Mouse (Mus musculus): ENCODE results near the gene Prss43. TPM values are rescaled to one million over a fixed set of nuclear protein-coding genes. Genes with fewer than 3 reads are reported as not detected.
A peak's percentile ranks its signal among the peaks of the same experiment; 100 is the strongest.

Gene Prss43
- polyA plus RNA-seq, 1 experiment from 2014 or later = not detected

DNA sequence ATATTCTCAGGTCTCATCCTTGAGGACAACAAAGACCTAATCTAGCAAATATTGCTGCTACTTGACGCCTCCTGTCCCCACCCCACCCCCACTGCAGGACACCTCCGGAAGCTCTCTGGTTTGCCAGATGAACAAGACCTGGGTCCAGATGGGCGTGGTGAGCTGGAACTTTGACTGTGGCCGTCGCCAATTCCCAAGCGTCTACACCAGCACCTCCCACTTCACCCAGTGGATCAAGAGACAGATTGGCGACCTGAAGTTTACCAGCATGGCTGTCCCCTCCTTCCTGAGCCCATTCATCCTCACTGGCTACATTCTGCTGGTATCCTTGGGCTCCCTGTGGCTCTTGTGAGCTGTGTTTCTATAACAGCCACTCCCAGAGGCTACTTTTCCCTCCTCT is 29.4 kb downstream of the Prss43 start:
- Histone ChIP-seq H3K27ac (no peak overlapping the region), H3K4me1 (replicated peaks; ENCODE audit: insufficient read depth, low read length) (no peaks in the 10 kb centered on the region), H3K9ac (ENCODE audit: low read depth, low read length) (no peak overlapping the region), H3K9me3 (replicated peaks; ENCODE audit: low read length) (no peaks in the 10 kb centered on the region), H3K4me2 (ENCODE audit: low read length) (no peak overlapping the region), H3K4me3 (replicated peaks; ENCODE audit: low read depth, low read length) (no peak overlapping the region), H3K36me3 (ENCODE audit: insufficient read depth, low read length) (no peaks in the 10 kb centered on the region), H3K27me3 (ENCODE audit: insufficient read depth, low read length) (no peaks in the 10 kb centered on the region)
- WGBS = 82% methylated on average over 7 of the region's 7 CpGs
- no peak for TF ChIP-seq CTCF (IDR thresholded peaks at IDR 0.05; ENCODE audit: low read depth)
- DNase-seq (ENCODE audit: low spot score) = no peak
- no peak for ATAC-seq (replicated peaks; ENCODE audit: low FRiP score, low read depth)

DNA sequence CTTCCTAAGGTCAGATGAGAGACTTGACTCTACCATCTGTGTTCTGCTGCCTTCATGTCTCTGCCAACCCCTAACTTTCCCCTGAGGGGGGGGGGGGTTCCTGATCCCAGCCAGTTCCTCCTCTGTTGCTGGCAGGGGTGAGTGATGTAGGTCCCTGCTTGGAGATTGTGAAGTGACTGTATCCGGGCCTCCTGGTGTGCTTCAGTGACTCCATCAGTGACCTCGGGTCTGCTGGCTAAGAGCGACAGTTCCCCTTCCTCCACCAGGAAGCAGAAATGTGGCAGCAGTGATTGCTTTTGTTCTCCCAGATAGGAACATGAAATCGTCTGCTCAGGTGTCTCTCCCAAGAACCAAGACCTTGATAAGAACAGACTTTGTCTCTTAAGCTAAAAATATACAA is 30.4 kb downstream of the Prss43 start:
- no peak for DNase-seq (ENCODE audit: low spot score)
- no peaks in the 10 kb centered on the region for H3K27me3 ChIP-seq (ENCODE audit: insufficient read depth, low read length)
- TF ChIP-seq CTCF (IDR thresholded peaks at IDR 0.05; ENCODE audit: low read depth) = no peak
- H3K4me2 ChIP-seq (ENCODE audit: low read length) = no peak overlapping the region
- no peaks in the 10 kb centered on the region for H3K36me3 ChIP-seq (ENCODE audit: insufficient read depth, low read length)
- 34% methylated on average over 4 of the region's 4 CpGs for whole genome bisulfite sequencing
- H3K4me3 ChIP-seq (replicated peaks; ENCODE audit: low read depth, low read length) = no peak overlapping the region
- H3K4me1 ChIP-seq (replicated peaks; ENCODE audit: insufficient read depth, low read length) = no peaks in the 10 kb centered on the region
- no peak overlapping the region for H3K9ac ChIP-seq (ENCODE audit: low read depth, low read length)
- no peaks in the 10 kb centered on the region for H3K9me3 ChIP-seq (replicated peaks; ENCODE audit: low read length)
- H3K27ac ChIP-seq = no peak overlapping the region
- no peak for ATAC-seq (replicated peaks; ENCODE audit: low FRiP score, low read depth)

DNA sequence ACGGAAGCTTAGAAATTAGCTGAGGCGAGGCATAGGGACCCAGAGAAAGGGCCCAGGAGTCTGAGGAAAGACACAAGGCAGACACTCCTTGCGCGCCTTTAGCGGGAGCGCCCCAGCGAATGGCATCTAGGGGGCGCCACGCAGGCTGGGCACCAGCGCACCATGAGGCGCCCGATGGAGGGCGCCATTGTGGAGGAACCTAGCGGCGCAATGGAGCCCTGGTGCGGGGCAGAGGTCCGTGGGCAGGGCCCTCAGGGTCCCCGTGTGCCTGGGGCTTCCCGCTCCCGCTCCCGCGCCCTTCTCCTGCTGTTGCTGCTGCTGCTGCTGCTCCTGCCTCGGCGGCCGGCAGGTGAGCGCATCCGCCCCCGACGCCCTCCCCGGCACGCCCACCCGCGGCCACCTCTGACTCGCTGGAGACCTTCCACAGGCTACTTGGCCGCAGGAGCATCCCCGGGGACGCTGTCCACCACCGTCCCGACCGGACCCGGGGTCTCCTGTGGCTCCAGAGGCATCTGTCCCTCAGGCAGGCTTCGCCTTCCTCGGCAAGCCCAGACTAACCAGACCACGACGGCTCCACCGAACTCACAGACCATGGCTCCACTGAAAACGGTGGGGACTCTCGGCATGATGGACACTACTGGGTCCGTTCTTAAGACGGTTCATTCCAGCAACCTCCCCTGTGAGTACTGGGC is 31.4 kb downstream of the Prss43 start, which contains the start of gene Prss50:
Gene Prss50 (plus strand): TSS at position 187 of the 692 bp plus-strand sequence.
- no peaks in the 10 kb centered on the region for H3K4me1 ChIP-seq (replicated peaks; ENCODE audit: insufficient read depth, low read length)
- H3K27me3 ChIP-seq (ENCODE audit: insufficient read depth, low read length) = no peaks in the 10 kb centered on the region
- no peak within 1 kb of the TSS for H3K27ac ChIP-seq
- DNase-seq (ENCODE audit: low spot score) = no peak
- H3K9me3 ChIP-seq (replicated peaks; ENCODE audit: low read length) = no peaks in the 10 kb centered on the region
- WGBS = 10% methylated on average over 47 of the region's 50 CpGs
- peak; percentile 64 for TF ChIP-seq CTCF (IDR thresholded peaks at IDR 0.05; ENCODE audit: low read depth)
- H3K4me3 ChIP-seq (replicated peaks; ENCODE audit: low read depth, low read length) = 0 out of 2 replicates have a peak within 1 kb of the TSS, but pooled peaks have one; percentile 8
- 0 out of 2 replicates have a peak, but pooled peaks have one; percentile 25 for ATAC-seq (replicated peaks; ENCODE audit: low FRiP score, low read depth)
- H3K36me3 ChIP-seq (ENCODE audit: insufficient read depth, low read length) = no peaks in the 10 kb centered on the region
- peak within 1 kb of the TSS; percentile 46 for H3K4me2 ChIP-seq (ENCODE audit: low read length)
- no peak within 1 kb of the TSS for H3K9ac ChIP-seq (ENCODE audit: low read depth, low read length)

DNA sequence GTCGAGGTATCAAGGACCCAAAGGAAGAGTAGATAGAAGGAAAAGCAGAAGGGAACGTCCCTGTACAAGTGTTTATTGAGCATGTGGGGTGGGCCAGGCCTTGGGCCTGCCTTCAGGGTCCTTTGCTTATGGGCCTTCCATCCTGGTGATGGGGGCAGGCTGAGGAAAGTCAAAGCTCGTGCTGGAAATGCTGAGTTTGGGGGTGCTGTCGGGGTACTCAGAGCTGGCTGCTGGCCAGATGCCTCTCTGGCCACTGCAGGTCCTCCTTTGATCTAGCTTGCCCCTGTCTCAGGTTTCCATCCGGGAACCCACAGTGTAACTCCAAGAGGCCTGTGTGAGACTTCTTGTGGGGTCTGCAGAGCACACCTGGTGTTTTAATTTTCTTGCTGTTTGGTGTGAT is 32.0 kb downstream of the Prss43 start:
- no peak for ATAC-seq (replicated peaks; ENCODE audit: low FRiP score, low read depth)
- no peaks in the 10 kb centered on the region for H3K9me3 ChIP-seq (replicated peaks; ENCODE audit: low read length)
- TF ChIP-seq CTCF (IDR thresholded peaks at IDR 0.05; ENCODE audit: low read depth) = no peak
- H3K36me3 ChIP-seq (ENCODE audit: insufficient read depth, low read length) = no peaks in the 10 kb centered on the region
- H3K27me3 ChIP-seq (ENCODE audit: insufficient read depth, low read length) = no peaks in the 10 kb centered on the region
- no peak overlapping the region for H3K9ac ChIP-seq (ENCODE audit: low read depth, low read length)
- H3K4me2 ChIP-seq (ENCODE audit: low read length) = no peak overlapping the region
- H3K27ac ChIP-seq = no peak overlapping the region
- H3K4me1 ChIP-seq (replicated peaks; ENCODE audit: insufficient read depth, low read length) = no peaks in the 10 kb centered on the region
- no peak for DNase-seq (ENCODE audit: low spot score)
- no peak overlapping the region for H3K4me3 ChIP-seq (replicated peaks; ENCODE audit: low read depth, low read length)
- 37% methylated on average over 5 of the region's 5 CpGs for WGBS

DNA sequence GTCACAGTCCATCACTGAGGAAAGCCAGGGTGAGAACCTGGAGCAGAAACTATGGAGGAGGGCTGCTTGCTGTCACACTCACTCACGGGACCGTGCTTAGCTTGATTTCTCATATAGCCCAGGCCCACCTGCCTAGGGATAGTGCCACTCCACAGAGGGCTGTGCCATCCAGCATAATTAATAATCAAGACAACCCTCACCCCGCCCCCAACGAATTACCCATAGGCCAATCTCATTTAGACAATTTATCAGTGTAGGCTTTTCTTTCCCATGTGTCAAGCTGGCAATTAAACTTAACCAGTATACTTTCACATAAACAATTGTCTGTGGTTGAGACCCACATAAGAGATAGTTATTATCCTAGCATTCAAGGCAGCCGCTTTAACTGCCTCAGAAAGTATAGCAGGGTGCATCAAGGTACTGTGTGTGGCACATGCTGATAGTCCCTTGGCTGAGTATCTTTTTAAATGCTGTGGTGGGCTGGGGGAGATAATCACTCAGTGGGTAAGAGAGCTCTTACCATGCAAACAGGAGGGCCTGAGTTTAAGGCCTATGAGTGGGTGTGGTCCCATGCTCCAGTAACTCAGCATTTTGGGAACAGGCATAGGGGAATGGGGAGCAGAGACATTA is 32.6 kb downstream of the Prss43 start:
- WGBS = 77% methylated on average over 5 of the region's 5 CpGs
- no peaks in the 10 kb centered on the region for H3K9me3 ChIP-seq (replicated peaks; ENCODE audit: low read length)
- no peaks in the 10 kb centered on the region for H3K4me1 ChIP-seq (replicated peaks; ENCODE audit: insufficient read depth, low read length)
- H3K9ac ChIP-seq (ENCODE audit: low read depth, low read length) = no peak overlapping the region
- no peak overlapping the region for H3K4me3 ChIP-seq (replicated peaks; ENCODE audit: low read depth, low read length)
- no peaks in the 10 kb centered on the region for H3K27me3 ChIP-seq (ENCODE audit: insufficient read depth, low read length)
- ATAC-seq (replicated peaks; ENCODE audit: low FRiP score, low read depth) (no peak), DNase-seq (ENCODE audit: low spot score) (no peak)
- H3K27ac ChIP-seq = no peak overlapping the region
- TF ChIP-seq CTCF (IDR thresholded peaks at IDR 0.05; ENCODE audit: low read depth) = no peak
- H3K4me2 ChIP-seq (ENCODE audit: low read length) = no peak overlapping the region
- H3K36me3 ChIP-seq (ENCODE audit: insufficient read depth, low read length) = no peaks in the 10 kb centered on the region

DNA sequence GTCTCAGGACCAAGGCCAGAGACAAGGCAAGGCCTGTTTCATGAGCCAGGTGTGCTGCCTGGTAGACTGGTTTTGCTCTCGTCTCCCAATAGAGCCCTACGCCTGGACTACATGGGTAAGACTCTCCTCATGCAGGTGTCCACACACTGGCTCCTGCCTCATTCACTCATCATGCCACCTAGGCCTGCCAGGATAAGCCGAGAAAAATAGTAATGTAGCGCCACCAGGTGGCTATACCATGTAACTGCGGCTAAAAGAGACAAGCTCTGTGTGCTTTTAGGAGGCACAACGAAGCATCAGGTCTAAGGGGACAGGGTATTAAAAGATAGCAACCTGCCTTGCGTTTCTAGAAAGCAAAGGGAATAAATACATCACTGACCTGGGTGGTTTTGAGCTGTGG is 44.5 kb downstream of the Prss43 start:
- DNase-seq (ENCODE audit: low spot score) = peak; percentile 59
- no peaks in the 10 kb centered on the region for H3K27me3 ChIP-seq (ENCODE audit: insufficient read depth, low read length)
- H3K9ac ChIP-seq (ENCODE audit: low read depth, low read length) = no peak overlapping the region
- no peaks in the 10 kb centered on the region for H3K36me3 ChIP-seq (ENCODE audit: insufficient read depth, low read length)
- no peak overlapping the region for H3K27ac ChIP-seq
- TF ChIP-seq CTCF (IDR thresholded peaks at IDR 0.05; ENCODE audit: low read depth) = peak; percentile 81
- no peaks in the 10 kb centered on the region for H3K9me3 ChIP-seq (replicated peaks; ENCODE audit: low read length)
- WGBS = 20% methylated on average over 7 of the region's 7 CpGs
- no peak for ATAC-seq (replicated peaks; ENCODE audit: low FRiP score, low read depth)
- no peak overlapping the region for H3K4me3 ChIP-seq (replicated peaks; ENCODE audit: low read depth, low read length)
- H3K4me2 ChIP-seq (ENCODE audit: low read length) = no peak overlapping the region
- 0 out of 2 replicates have a peak, but pooled peaks cover 6% of the 10 kb centered on the region for H3K4me1 ChIP-seq (replicated peaks; ENCODE audit: insufficient read depth, low read length)

Data from kidney, postnatal 0 days (tissue).